Mouse (Mus musculus): ENCODE results near the gene Zfp839.

- TF ChIP-seq CTCF (IDR thresholded peaks at IDR 0.05; ENCODE audit: borderline replicate concordance, insufficient read depth, low read depth, low read length) (no peak), POLR2A (IDR thresholded peaks at IDR 0.05; ENCODE audit: borderline replicate concordance, insufficient read depth, low read length) (no peak)
Observed at GRCm38 (mm10) chr12:110836729-110837128, 13.3 kb upstream of the Zfp839 start.
